In the genomic region with DNA sequence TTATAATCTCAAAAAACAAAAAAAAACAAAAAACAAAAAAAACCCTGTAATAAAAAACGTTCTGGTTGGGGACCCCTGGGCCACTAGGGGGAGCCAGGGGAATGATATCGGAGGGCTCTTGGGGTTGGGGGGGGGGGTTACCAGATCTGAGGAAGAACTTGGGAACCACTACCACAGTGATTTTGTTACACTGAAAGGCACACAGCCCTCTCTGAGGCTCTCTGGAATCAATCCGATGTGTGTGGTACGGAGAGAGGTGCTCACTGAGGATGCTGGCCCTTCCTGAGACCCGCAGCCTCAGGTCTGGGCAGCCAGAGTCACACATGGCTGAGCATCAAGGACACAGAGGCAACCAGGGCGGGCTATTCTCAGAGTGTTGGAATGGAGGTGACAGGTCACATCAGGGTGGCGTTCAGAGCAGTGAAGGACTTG, we compare ENCODE assay signal across 8 mouse cellular contexts.
DNase-seq lines count a peak whose midpoint lies in the region; ATAC-seq lines count a peak whose summit lies in the region.

No protein-coding gene starts in this region.

- no peak overlapping the region for H3K4me2 ChIP-seq in lung, embryonic 16.5 days (ENCODE audit: low read depth, low read length)
- 0 out of 2 replicates have a peak overlapping the region, but pooled peaks have one; percentile 10 for H3K4me2 ChIP-seq in kidney, embryonic 15.5 days
- H3K4me2 ChIP-seq in neural tube, embryonic 11.5 days (ENCODE audit: low read depth): no peak overlapping the region

- H3K4me1 ChIP-seq in lung, embryonic 16.5 days (replicated peaks; ENCODE audit: control insufficient read depth, insufficient read depth, low read length): peaks cover 7% of the 10 kb centered on the region
- H3K4me1 ChIP-seq in heart, embryonic 10.5 days: peaks cover 34% of the 10 kb centered on the region
- H3K4me1 ChIP-seq in kidney, embryonic 15.5 days: peaks cover 33% of the 10 kb centered on the region
- peaks cover 8% of the 10 kb centered on the region for H3K4me1 ChIP-seq in neural tube, embryonic 11.5 days (ENCODE audit: control insufficient read depth, insufficient read depth, low read length)

- no peaks in the 10 kb centered on the region for H3K36me3 ChIP-seq in lung, embryonic 16.5 days (ENCODE audit: control insufficient read depth, insufficient read depth, low read length)
- no peaks in the 10 kb centered on the region for H3K36me3 ChIP-seq in heart, embryonic 10.5 days
- no peaks in the 10 kb centered on the region for H3K36me3 ChIP-seq in kidney, embryonic 15.5 days
- H3K36me3 ChIP-seq in neural tube, embryonic 11.5 days (ENCODE audit: control insufficient read depth, insufficient read depth, low read length): no peaks in the 10 kb centered on the region

- H3K9ac ChIP-seq in lung, embryonic 16.5 days (ENCODE audit: low read length): no peak overlapping the region
- H3K9ac ChIP-seq in kidney, embryonic 15.5 days: no peak overlapping the region
- no peak overlapping the region for H3K9ac ChIP-seq in neural tube, embryonic 11.5 days (ENCODE audit: low read length)

- WGBS in lung, embryonic 16.5 days: 44% methylated on average over 7 of the region's 7 CpGs
- 35% methylated on average over 7 of the region's 7 CpGs for WGBS in heart, embryonic 10.5 days
- 16% methylated on average over 7 of the region's 7 CpGs for WGBS in kidney, embryonic 15.5 days
- 29% methylated on average over 7 of the region's 7 CpGs for WGBS in neural tube, embryonic 11.5 days

- no peak overlapping the region for H3K4me3 ChIP-seq in lung, embryonic 16.5 days (ENCODE audit: low read length)
- H3K4me3 ChIP-seq in heart, embryonic 10.5 days: no peak overlapping the region
- no peak overlapping the region for H3K4me3 ChIP-seq in kidney, embryonic 15.5 days (replicated peaks)
- no peak overlapping the region for H3K4me3 ChIP-seq in neural tube, embryonic 11.5 days (ENCODE audit: low read depth, low read length)

- DNase-seq in lung, postnatal 25 days (ENCODE audit: low spot score): no peak
- DNase-seq in embryo, embryonic 10 days (ENCODE audit: low spot score): peak; percentile 50
- DNase-seq in heart, embryonic 10.5 days (ENCODE audit: low spot score): no peak
- peak; percentile 62 for DNase-seq in neural tube, embryonic 11.5 days (ENCODE audit: low spot score)
- DNase-seq in thymus, postnatal 10 days (ENCODE audit: low spot score in 2 of 2): no peak

- ATAC-seq in lung, embryonic 16.5 days (ENCODE audit: low read depth): peak; percentile 26; the same call in 1 of the 2 replicates
- peak; percentile 69 for ATAC-seq in kidney, embryonic 15.5 days (replicated peaks; ENCODE audit: low FRiP score)
- no peak; the same call in 1 of the 2 replicates for ATAC-seq in neural tube, embryonic 11.5 days (ENCODE audit: insufficient read depth, low FRiP score, low TSS enrichment)
- no peak for ATAC-seq in inflammation-experienced regulatory T-cells, adult 6 months

- no peak overlapping the region for H3K27ac ChIP-seq in lung, embryonic 16.5 days (ENCODE audit: low read length)
- H3K27ac ChIP-seq in heart, embryonic 10.5 days: peak overlapping the region; percentile 78; the same call in 1 of the 2 replicates
- no peak overlapping the region for H3K27ac ChIP-seq in kidney, embryonic 15.5 days
- H3K27ac ChIP-seq in neural tube, embryonic 11.5 days (ENCODE audit: low read depth, low read length): no peak overlapping the region

- H3K9me3 ChIP-seq in lung, embryonic 16.5 days (ENCODE audit: control insufficient read depth, low read length): no peaks in the 10 kb centered on the region
- H3K9me3 ChIP-seq in heart, embryonic 10.5 days: no peaks in the 10 kb centered on the region
- H3K9me3 ChIP-seq in kidney, embryonic 15.5 days (replicated peaks): no peaks in the 10 kb centered on the region
- no peaks in the 10 kb centered on the region for H3K9me3 ChIP-seq in neural tube, embryonic 11.5 days (ENCODE audit: control insufficient read depth, low read length)

- no peaks in the 10 kb centered on the region for H3K27me3 ChIP-seq in lung, embryonic 16.5 days (ENCODE audit: control insufficient read depth, insufficient read depth, low read depth, low read length)
- H3K27me3 ChIP-seq in heart, embryonic 10.5 days (ENCODE audit: insufficient read depth, poor library complexity, severe bottlenecking): no peaks in the 10 kb centered on the region
- 0 out of 2 replicates have a peak, but pooled peaks cover 4% of the 10 kb centered on the region for H3K27me3 ChIP-seq in kidney, embryonic 15.5 days
- no peaks in the 10 kb centered on the region for H3K27me3 ChIP-seq in neural tube, embryonic 11.5 days (ENCODE audit: control insufficient read depth, insufficient read depth, low read length)

Comparison
In these comparisons a context has a peak if more than half of its experiments do, and no peak if none do; other contexts are left out.
1. ATAC-seq: peak in lung, embryonic 16.5 days (single experiment) and kidney, embryonic 15.5 days (single experiment); none in neural tube, embryonic 11.5 days (single experiment) and inflammation-experienced regulatory T-cells, adult 6 months (single experiment).
2. DNase-seq: peak in embryo, embryonic 10 days (single experiment) and neural tube, embryonic 11.5 days (single experiment); none in lung, postnatal 25 days (single experiment), heart, embryonic 10.5 days (single experiment) and thymus, postnatal 10 days (0 of 2).